Mouse (Mus musculus): ENCODE measurements around the gene Nkx1-2.

DNA sequence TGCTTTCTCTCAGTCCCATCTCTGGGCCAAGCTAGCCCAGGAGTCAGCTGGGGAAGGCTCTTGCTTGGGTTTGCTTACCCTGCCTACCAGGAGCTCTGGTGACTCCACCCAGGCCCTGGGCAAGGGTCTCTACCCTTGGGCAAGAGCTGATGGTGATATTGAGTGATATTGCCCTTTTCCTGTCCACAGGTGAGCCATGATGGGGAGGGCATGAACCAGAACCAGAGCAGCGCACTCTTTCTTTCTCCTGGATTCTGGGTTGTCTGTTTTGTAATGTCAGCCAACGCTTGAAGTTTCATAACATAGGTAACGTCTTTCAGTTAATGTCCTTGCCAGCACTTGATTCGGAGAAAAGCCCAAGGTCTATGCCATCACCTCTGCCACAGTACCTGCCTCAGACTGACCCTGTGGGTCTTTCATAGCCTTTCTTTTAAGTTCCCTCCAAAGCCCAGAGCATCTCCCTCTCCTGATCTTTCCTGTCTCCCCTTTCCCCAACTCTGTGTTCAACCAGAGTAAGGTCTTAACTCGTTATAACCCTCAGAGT, 17.7 kb upstream of the Nkx1-2 start:
- TF ChIP-seq CTCF (conservative IDR thresholded peaks at IDR 0.05 in 1 of 2, IDR thresholded peaks at IDR 0.05 in 1 of 2; ENCODE audit: low read depth in 2 of 2, low read length in 2 of 2), result no peak
- TF ChIP-seq USF1 (IDR thresholded peaks at IDR 0.05; ENCODE audit: low read depth, low read length), result no peak
- TF ChIP-seq MAX (IDR thresholded peaks at IDR 0.05; ENCODE audit: low read length), result no peak
